ENCODE assay signal across 23 mouse cellular contexts in genomic region chr19:37391869-37392268, GRCm38 (mm10).
"Had no signal": no experiment of that assay in that cellular context is flagged by ENCODE, and none has a peak within 500 bp of the region (broad histone marks: within the 10 kb centered on the region; RNA-seq: fewer than 3 reads in every experiment).

No protein-coding gene starts in this region.

- H3K9me3 ChIP-seq: limb, embryonic 12.5 days; limb, embryonic 15.5 days; megakaryocyte, embryonic 14.5 days; midbrain, embryonic 10.5 days; midbrain, embryonic 13.5 days; neural tube, embryonic 12.5 days; neural tube, embryonic 15.5 days had no signal

- H3K27me3 ChIP-seq: limb, embryonic 12.5 days; limb, embryonic 15.5 days; megakaryocyte, embryonic 14.5 days; midbrain, embryonic 13.5 days; neural tube, embryonic 12.5 days; neural tube, embryonic 15.5 days had no signal

- H3K27ac ChIP-seq: limb, embryonic 12.5 days; limb, embryonic 15.5 days; liver, embryonic 14.5 days; macrophage; midbrain, embryonic 10.5 days; midbrain, embryonic 13.5 days; neural tube, embryonic 12.5 days; neural tube, embryonic 15.5 days had no signal

- H3K4me2 ChIP-seq: limb, embryonic 12.5 days; limb, embryonic 15.5 days; liver, embryonic 11.5 days; lung, embryonic 14.5 days; midbrain, embryonic 13.5 days; neural tube, embryonic 12.5 days; neural tube, embryonic 15.5 days had no signal

- ATAC-seq: liver, postnatal 0 days; lung, postnatal 0 days; midbrain, embryonic 13.5 days had no signal

- DNase-seq: kidney, adult 18-20 months; kidney, adult 9 months; kidney, postnatal 14 days; kidney, postnatal 4 days; left cerebral cortex, postnatal 4 days; liver, postnatal 0 days; lung, embryonic 14.5 days; right cerebral cortex, adult 18-20 months; right cerebral cortex, postnatal 14 days; right cerebral cortex, postnatal 4 days; thymus, adult 2 months; thymus, postnatal 25 days had no signal

- H3K4me3 ChIP-seq: limb, embryonic 12.5 days; limb, embryonic 15.5 days; megakaryocyte, embryonic 14.5 days; midbrain, embryonic 10.5 days; midbrain, embryonic 13.5 days; neural tube, embryonic 12.5 days; neural tube, embryonic 15.5 days had no signal

- H3K9ac ChIP-seq: limb, embryonic 12.5 days; limb, embryonic 15.5 days; liver, embryonic 14.5 days; liver, postnatal 0 days; lung, embryonic 14.5 days; midbrain, embryonic 13.5 days; neural tube, embryonic 12.5 days; neural tube, embryonic 15.5 days had no signal

- H3K4me1 ChIP-seq: limb, embryonic 12.5 days; limb, embryonic 15.5 days; megakaryocyte, embryonic 14.5 days; midbrain, embryonic 10.5 days; midbrain, embryonic 13.5 days; neural tube, embryonic 12.5 days; neural tube, embryonic 15.5 days had no signal
